Comparison of ENCODE assay signal across 9 mouse cellular contexts in the genomic region with DNA sequence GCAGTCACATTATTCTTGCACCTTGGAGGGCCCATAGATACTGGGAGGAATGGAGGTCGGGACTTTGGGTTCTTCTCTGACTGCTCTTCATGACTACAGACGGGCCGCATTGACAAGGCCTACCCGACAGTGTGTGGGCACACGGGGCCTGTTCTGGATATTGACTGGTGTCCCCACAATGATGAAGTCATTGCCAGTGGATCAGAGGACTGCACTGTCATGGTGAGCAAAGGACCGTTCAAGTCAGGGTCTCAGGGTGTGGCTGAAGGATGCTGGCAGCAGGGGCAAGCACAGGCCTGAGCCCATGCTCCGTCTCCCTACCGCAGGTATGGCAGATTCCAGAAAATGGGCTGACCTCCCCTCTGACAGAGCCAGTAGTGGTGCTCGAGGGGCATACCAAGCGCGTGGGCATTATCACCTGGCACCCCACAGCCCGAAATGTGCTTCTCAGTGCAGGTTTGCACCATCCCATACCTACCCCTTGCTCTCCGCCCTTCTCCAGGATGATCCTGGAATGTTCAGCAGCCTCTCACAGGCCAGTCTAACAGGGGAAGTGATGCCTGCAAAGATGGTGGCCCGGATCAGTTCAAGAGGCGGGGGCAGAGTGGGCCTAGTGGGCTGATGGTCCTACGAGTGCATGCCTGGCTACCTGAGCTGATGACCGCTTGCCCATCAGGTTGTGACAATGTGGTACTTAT. TPM values are rescaled to one million over a fixed set of nuclear protein-coding genes. Genes with fewer than 3 reads are reported as not detected.
DNase-seq lines count a peak whose midpoint lies in the region; ATAC-seq and TF ChIP-seq lines count a peak whose summit lies in the region.
"Had no signal": no experiment of that assay in that cellular context is flagged by ENCODE, and none has a peak within 500 bp of the region (broad histone marks: within the 10 kb centered on the region; RNA-seq: fewer than 3 reads in every experiment).

No protein-coding gene starts in this region.

- ATAC-seq in heart, embryonic 15.5 days (replicated peaks; ENCODE audit: insufficient number of reproducible peaks, insufficient read depth, low FRiP score, low read depth) = no peak
- ATAC-seq in limb, embryonic 12.5 days (ENCODE audit: insufficient number of reproducible peaks, insufficient read depth, low FRiP score, low TSS enrichment, low read depth) = no peak
- ATAC-seq in stomach, embryonic 16.5 days (ENCODE audit: insufficient read depth, low FRiP score) = no peak

- H3K4me1 ChIP-seq in heart, embryonic 15.5 days (replicated peaks) = peaks cover 44% of the 10 kb centered on the region
- H3K4me1 ChIP-seq in spleen, adult 2 months (ENCODE audit: control insufficient read depth, insufficient read depth, insufficient read length) = peaks cover 45% of the 10 kb centered on the region
- peaks cover 18% of the 10 kb centered on the region for H3K4me1 ChIP-seq in limb, embryonic 12.5 days (replicated peaks)
- peaks cover 15% of the 10 kb centered on the region for H3K4me1 ChIP-seq in stomach, embryonic 16.5 days (ENCODE audit: control insufficient read depth, insufficient read depth, low read length)

- peak overlapping the region; percentile 81 for H3K4me2 ChIP-seq in heart, embryonic 15.5 days
- peak overlapping the region; percentile 93; the same call in 1 of the 2 replicates for H3K4me2 ChIP-seq in limb, embryonic 12.5 days
- H3K4me2 ChIP-seq in stomach, embryonic 16.5 days (ENCODE audit: low read depth, low read length) = peak overlapping the region; percentile 86

- H3K9me3 ChIP-seq in heart, embryonic 15.5 days (replicated peaks) = no peaks in the 10 kb centered on the region
- 0 out of 2 replicates have a peak, but pooled peaks cover 4% of the 10 kb centered on the region for H3K9me3 ChIP-seq in limb, embryonic 12.5 days
- H3K9me3 ChIP-seq in stomach, embryonic 16.5 days (replicated peaks; ENCODE audit: control insufficient read depth, low read length) = no peaks in the 10 kb centered on the region

- no peak for TF ChIP-seq POLR2A in spleen, adult 2 months (IDR thresholded peaks at IDR 0.05; ENCODE audit: low read depth, low read length)

- peak overlapping the region; percentile 94 for H3K4me3 ChIP-seq in heart, embryonic 15.5 days
- 0 out of 2 replicates have a peak overlapping the region, but pooled peaks have one; percentile 77 for H3K4me3 ChIP-seq in spleen, adult 2 months (ENCODE audit: extremely low read depth, insufficient read depth, insufficient read length)
- 0 out of 2 replicates have a peak overlapping the region, but pooled peaks have one; percentile 6 for H3K4me3 ChIP-seq in limb, embryonic 12.5 days (replicated peaks)
- H3K4me3 ChIP-seq in stomach, embryonic 16.5 days (replicated peaks; ENCODE audit: low read length) = peak overlapping the region; percentile 87; the same call in 1 of the 2 replicates

- H3K9ac ChIP-seq in heart, embryonic 15.5 days = no peak overlapping the region; the same call in 1 of the 2 replicates
- no peak overlapping the region for H3K9ac ChIP-seq in limb, embryonic 12.5 days (replicated peaks)
- H3K9ac ChIP-seq in stomach, embryonic 16.5 days (ENCODE audit: low read length) = peak overlapping the region; percentile 96

- intact Hi-C loops in heart, postnatal 14 days (cut with DNase I) = loop anchor here (2.0 kb wide), 1 partner anchor 13 kb away; a partner anchor contains a TSS

- no peak for DNase-seq in heart, postnatal 14 days
- no peak for DNase-seq in spleen, adult 2 months (ENCODE audit: low read depth in 1 of 2, low spot score in 2 of 2)
- no peak for DNase-seq in spleen, adult 18-20 months
- no peak for DNase-seq in left cerebral cortex, adult 8-10 months (ENCODE audit: low spot score in 2 of 2)
- DNase-seq in kidney, postnatal 25 days = no peak

- H3K27ac ChIP-seq in heart, embryonic 15.5 days = no peak overlapping the region
- no peak overlapping the region; the same call in 1 of the 2 replicates for H3K27ac ChIP-seq in spleen, adult 2 months (ENCODE audit: insufficient read depth, low read length)
- no peak overlapping the region for H3K27ac ChIP-seq in limb, embryonic 12.5 days
- 0 out of 2 replicates have a peak overlapping the region, but pooled peaks have one; percentile 76 for H3K27ac ChIP-seq in stomach, embryonic 16.5 days (ENCODE audit: low read length)

- 90% methylated on average over 17 of the region's 17 CpGs for WGBS in heart, embryonic 15.5 days
- 88% methylated on average over 17 of the region's 17 CpGs for WGBS in spleen, adult 2 months
- 94% methylated on average over 17 of the region's 17 CpGs for WGBS in limb, embryonic 12.5 days
- 92% methylated on average over 17 of the region's 17 CpGs for WGBS in stomach, embryonic 16.5 days

- no peaks in the 10 kb centered on the region for H3K27me3 ChIP-seq in heart, embryonic 15.5 days
- no peaks in the 10 kb centered on the region for H3K27me3 ChIP-seq in spleen, adult 2 months (ENCODE audit: control insufficient read depth, insufficient read depth, low read length)
- H3K27me3 ChIP-seq in limb, embryonic 12.5 days = no peaks in the 10 kb centered on the region
- no peaks in the 10 kb centered on the region for H3K27me3 ChIP-seq in stomach, embryonic 16.5 days (ENCODE audit: control insufficient read depth, insufficient read depth, low read length)

- H3K36me3 ChIP-seq in heart, embryonic 15.5 days = peaks cover 21% of the 10 kb centered on the region
- peaks cover 22% of the 10 kb centered on the region for H3K36me3 ChIP-seq in spleen, adult 2 months (ENCODE audit: control insufficient read depth, insufficient read depth, low read length)
- peaks cover 39% of the 10 kb centered on the region for H3K36me3 ChIP-seq in limb, embryonic 12.5 days
- H3K36me3 ChIP-seq in stomach, embryonic 16.5 days (ENCODE audit: control insufficient read depth, insufficient read depth, low read length) = peaks cover 9% of the 10 kb centered on the region

- no peak for TF ChIP-seq CTCF in spleen, adult 2 months (IDR thresholded peaks at IDR 0.05; ENCODE audit: extremely low read depth, insufficient read depth, insufficient read length, insufficient replicate concordance)

RNA-seq across cellular contexts. Expression of a gene that starts 1.5 kb away (rescaled TPM):
- 114 and 137 TPM in 2 replicates for polyA plus RNA-seq in heart, embryonic 15.5 days (2015; fragmentation: Nextera tagmentation; extraction: Ambion mirVana)
- total RNA-seq in heart, postnatal 14 days (2021) = 10 to 100 TPM; 61.9 to 70.9 TPM
- 386 and 394 TPM in 2 replicates for polyA plus RNA-seq in spleen, adult 2 months (2012; rRNA removed)
- 125 and 131 TPM in 2 replicates for polyA plus RNA-seq in limb, embryonic 12.5 days (2016; fragmentation: Nextera tagmentation; extraction: Ambion mirVana)
- 176 and 182 TPM in 2 replicates for polyA plus RNA-seq in stomach, embryonic 16.5 days (2015; fragmentation: Nextera tagmentation; extraction: Ambion mirVana)
- 10 to 100 TPM; 86.9 to 98.0 (median 92.5) TPM for total RNA-seq in left cerebral cortex, adult 8-10 months (2022)

RNA-seq across cellular contexts. Expression of a gene that starts 3.5 kb away (rescaled TPM):
- polyA plus RNA-seq in heart, embryonic 15.5 days (2015; fragmentation: Nextera tagmentation; extraction: Ambion mirVana) = 3.6 and 33.8 TPM in 2 replicates
- total RNA-seq in heart, postnatal 14 days (2021) = 1 to 10 TPM; 3.2 to 6.7 TPM
- 631 and 1,026 TPM in 2 replicates for polyA plus RNA-seq in spleen, adult 2 months (2012; rRNA removed)
- polyA plus RNA-seq in limb, embryonic 12.5 days (2016; fragmentation: Nextera tagmentation; extraction: Ambion mirVana) = 1.3 and 1.4 TPM in 2 replicates
- polyA plus RNA-seq in stomach, embryonic 16.5 days (2015; fragmentation: Nextera tagmentation; extraction: Ambion mirVana) = 5.8 and 6.2 TPM in 2 replicates
- total RNA-seq in left cerebral cortex, adult 8-10 months (2022) = 1 to 10 TPM; 1.6 to 2.2 (median 1.8) TPM

RNA-seq across cellular contexts. Expression of a gene that starts 6.1 kb away (rescaled TPM):
- not detected in 2 replicates for polyA plus RNA-seq in heart, embryonic 15.5 days (2015; fragmentation: Nextera tagmentation; extraction: Ambion mirVana)
- not detected for total RNA-seq in heart, postnatal 14 days (2021)
- polyA plus RNA-seq in spleen, adult 2 months (2012; rRNA removed) = 1.9 and 2.2 TPM in 2 replicates
- 0.12 and 0.14 TPM in 2 replicates for polyA plus RNA-seq in limb, embryonic 12.5 days (2016; fragmentation: Nextera tagmentation; extraction: Ambion mirVana)
- polyA plus RNA-seq in stomach, embryonic 16.5 days (2015; fragmentation: Nextera tagmentation; extraction: Ambion mirVana) = 0.12 TPM in 1 of 2 replicates, not detected in the other
- under 1 TPM in 3 of 4 experiments, not detected in 1; 0.17 to 0.37 (median 0.34) TPM for total RNA-seq in left cerebral cortex, adult 8-10 months (2022)
- total RNA-seq: layer of hippocampus, postnatal 14 days had no signal

RNA-seq across cellular contexts. Expression of a gene that starts 10.3 kb away (rescaled TPM):
- polyA plus RNA-seq in heart, embryonic 15.5 days (2015; fragmentation: Nextera tagmentation; extraction: Ambion mirVana) = 0.04 TPM in 1 of 2 replicates, not detected in the other
- total RNA-seq in heart, postnatal 14 days (2021) = not detected
- polyA plus RNA-seq in spleen, adult 2 months (2012; rRNA removed) = 0.09 and 0.11 TPM in 2 replicates
- not detected in 2 replicates for polyA plus RNA-seq in limb, embryonic 12.5 days (2016; fragmentation: Nextera tagmentation; extraction: Ambion mirVana)
- polyA plus RNA-seq in stomach, embryonic 16.5 days (2015; fragmentation: Nextera tagmentation; extraction: Ambion mirVana) = not detected in 2 replicates
- under 1 TPM in 1 of 4 experiments, not detected in 3; 0.08 TPM for total RNA-seq in left cerebral cortex, adult 8-10 months (2022)
- total RNA-seq: layer of hippocampus, postnatal 14 days had no signal

RNA-seq across cellular contexts. Expression of a gene that starts 13.2 kb away (rescaled TPM):
- polyA plus RNA-seq in heart, embryonic 15.5 days (2015; fragmentation: Nextera tagmentation; extraction: Ambion mirVana) = 42.2 and 46.1 TPM in 2 replicates
- total RNA-seq in heart, postnatal 14 days (2021) = 10 to 100 TPM; 21.6 to 23.6 TPM
- 40.7 and 51.5 TPM in 2 replicates for polyA plus RNA-seq in spleen, adult 2 months (2012; rRNA removed)
- 63.3 and 69.4 TPM in 2 replicates for polyA plus RNA-seq in limb, embryonic 12.5 days (2016; fragmentation: Nextera tagmentation; extraction: Ambion mirVana)
- polyA plus RNA-seq in stomach, embryonic 16.5 days (2015; fragmentation: Nextera tagmentation; extraction: Ambion mirVana) = 50.2 and 60.4 TPM in 2 replicates
- 10 to 100 TPM; 28.6 to 39.6 (median 34.1) TPM for total RNA-seq in left cerebral cortex, adult 8-10 months (2022)

Comparison
In these comparisons a context has a peak if more than half of its experiments do, and no peak if none do; other contexts are left out.
1. H3K4me3 ChIP-seq: peak in every context shown above with its lines; median percentile 94 in heart, embryonic 15.5 days; 87 in stomach, embryonic 16.5 days; 77 in spleen, adult 2 months; 6 in limb, embryonic 12.5 days.
2. RNA of a gene that starts 3.5 kb away (polyA plus RNA-seq): 631 to 1,026 TPM in spleen, adult 2 months; 5.8 to 6.2 TPM in stomach, embryonic 16.5 days, 3.6 to 33.8 TPM in heart, embryonic 15.5 days and 1.3 to 1.4 TPM in limb, embryonic 12.5 days; every median in the first group is over 10 times any median in the second.
3. Peak in every context shown above with its lines, with median percentiles within 50 percentile points of each other: H3K4me2 ChIP-seq.